Mouse (Mus musculus) stomach, postnatal 0 days (tissue): Measurements from ENCODE around the gene Coro6.

ENCODE experiments used
- CTCF ChIP-seq: IDR thresholded peaks from 2 replicates; pipeline ENCODE4 v1.5.1; 2016; ENCODE audit warnings: antibody characterized with exemption, low read depth, mild to moderate bottlenecking, moderate library complexity
- EP300 ChIP-seq: optimal IDR thresholded peaks from 2 replicates; pipeline ENCODE3; 2016; ENCODE audit warnings: antibody characterized with exemption

GRCm38 (mm10) chr11:77497341-77497756 is 35.1 kb downstream of the Coro6 start:
- TF ChIP-seq CTCF, result peak; percentile 63
- TF ChIP-seq EP300, result no peak
